Mouse (Mus musculus) forebrain, embryonic 13.5 days (tissue): ENCODE data around the gene Ist1. TPM values are rescaled to one million over a fixed set of nuclear protein-coding genes. Genes with fewer than 3 reads are reported as not detected.

Source experiments
- ATAC-seq: fragments of 200-750 bp; cut with Nextera tagmentation; 2 replicates; pipeline ENCODE4 v1.8.0; 2017
- H3K27ac ChIP-seq: fragments of 300-500 bp; sonication (generic); 2 replicates; pipeline ENCODE4 v1.5.1; 2015; ENCODE audit warnings: inconsistent platforms, mild to moderate bottlenecking, moderate library complexity
- H3K27me3 ChIP-seq: fragments of 300-500 bp; sonication (generic); 2 replicates; pipeline ENCODE4 v1.6.1; 2015; ENCODE audit warnings: mild to moderate bottlenecking, inconsistent platforms
- H3K36me3 ChIP-seq: fragments of 300-500 bp; sonication (generic); 2 replicates; pipeline ENCODE4 v1.6.1; 2015; ENCODE audit warnings: mild to moderate bottlenecking, inconsistent platforms; ENCODE audit not compliant: poor library complexity, severe bottlenecking
- H3K4me1 ChIP-seq: fragments of 300-500 bp; sonication (generic); 2 replicates; pipeline ENCODE4 v1.6.1; 2015; ENCODE audit warnings: inconsistent platforms
- H3K4me2 ChIP-seq: fragments of 300-500 bp; sonication (generic); 2 replicates; pipeline ENCODE4 v1.6.1; 2015; ENCODE audit warnings: inconsistent platforms, mild to moderate bottlenecking, moderate library complexity
- H3K4me3 ChIP-seq: fragments of 300-500 bp; sonication (generic); 2 replicates; pipeline ENCODE4 v1.5.1; 2015; ENCODE audit warnings: mild to moderate bottlenecking, inconsistent platforms
- H3K9ac ChIP-seq: fragments of 300-500 bp; sonication (generic); 2 replicates; pipeline ENCODE4 v1.6.1; 2015; ENCODE audit warnings: mild to moderate bottlenecking, inconsistent platforms
- H3K9me3 ChIP-seq: fragments of 300-500 bp; sonication (generic); replicated peaks from 2 replicates; pipeline ENCODE4 v1.6.1; 2016; ENCODE audit warnings: inconsistent platforms
- WGBS: fragments of 180-500 bp; shearing (Covaris S2); methylation state at CpG from one replicate; pipeline ENCODE4 v1.1.7; 2015; 5-methylcytosine and 5-hydroxymethylcytosine counted together
- polyA plus RNA-seq: library from polyadenylated mRNA; unstranded; fragments of >200 nt; fragmentation: Nextera tagmentation; extraction: Ambion mirVana; gene quantifications from 2 replicates; pipeline ENCODE4 v1.2.1, GENCODE M21; 2015

Ist1 gene
- polyA plus RNA-seq, 1 experiment from 2014 or later = 165 TPM

DNA sequence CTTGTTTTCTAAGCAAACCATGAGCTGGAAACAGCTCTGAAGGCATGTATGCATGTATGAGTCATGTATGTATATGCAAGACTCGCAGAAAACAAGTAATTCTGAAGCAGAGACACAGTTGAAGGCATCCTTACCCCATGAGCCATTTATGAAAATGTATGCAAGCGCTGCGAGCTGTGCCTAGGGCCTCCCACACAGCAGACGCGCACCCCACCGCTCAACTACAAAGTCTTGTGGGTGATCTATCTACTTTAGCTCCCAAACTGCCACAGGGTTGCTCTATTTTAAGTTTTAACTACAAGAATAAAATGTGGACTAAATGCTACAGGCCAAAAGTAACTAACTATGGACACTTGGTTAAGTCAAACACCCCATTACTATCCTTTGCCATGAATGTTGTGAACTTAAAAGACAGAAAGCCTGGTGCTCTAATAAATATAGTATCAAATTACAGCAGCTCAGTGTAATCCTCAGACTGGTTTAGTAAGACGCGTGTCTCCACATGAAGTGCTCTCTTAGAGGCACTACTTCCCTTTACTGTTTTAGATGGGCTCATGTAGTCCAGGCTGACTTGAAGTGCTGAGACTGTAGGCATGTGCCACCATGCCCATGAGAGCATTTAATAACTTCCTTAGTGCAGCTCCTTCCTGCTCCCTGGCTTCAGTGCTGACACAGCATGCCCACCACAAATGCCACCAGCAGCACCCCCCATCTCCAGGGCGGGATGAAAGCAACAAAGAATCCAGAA lies 17.0 kb downstream of the Ist1 start:
- Histone ChIP-seq H3K27ac (no peak overlapping the region), H3K27me3 (no peaks in the 10 kb centered on the region), H3K9me3 (no peaks in the 10 kb centered on the region), H3K4me1 (no peaks in the 10 kb centered on the region), H3K4me3 (no peak overlapping the region), H3K36me3 (peaks cover 96% of the 10 kb centered on the region), H3K4me2 (no peak overlapping the region), H3K9ac (no peak overlapping the region)
- WGBS = 95% methylated on average over 9 of the region's 9 CpGs
- ATAC-seq = no peak

DNA sequence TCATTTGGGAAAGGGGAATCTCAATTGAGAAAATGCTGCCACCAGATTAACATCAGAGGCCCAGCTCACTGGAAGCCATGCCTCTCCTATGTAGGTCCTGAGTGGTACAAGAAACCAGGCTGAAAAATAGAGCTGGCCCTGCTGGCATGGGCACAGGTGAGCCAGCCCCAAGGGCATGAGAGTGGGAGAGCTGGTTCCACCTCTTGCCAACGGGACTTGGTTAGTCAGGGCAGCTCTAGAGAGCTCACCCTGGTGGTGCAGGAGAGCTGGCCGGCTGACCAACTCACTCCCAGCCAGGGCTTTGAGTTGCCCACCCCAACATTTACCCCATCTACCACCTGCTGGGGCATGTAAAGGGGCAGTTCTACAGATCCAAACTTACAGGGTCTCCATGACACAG lies 19.5 kb downstream of the Ist1 start:
- 92% methylated on average over 2 of the region's 2 CpGs for WGBS
- Histone ChIP-seq H3K4me2 (no peak overlapping the region), H3K4me3 (no peak overlapping the region), H3K27ac (no peak overlapping the region), H3K27me3 (no peaks in the 10 kb centered on the region), H3K9ac (no peak overlapping the region), H3K36me3 (peaks cover 100% of the 10 kb centered on the region), H3K4me1 (no peaks in the 10 kb centered on the region), H3K9me3 (no peaks in the 10 kb centered on the region)
- no peak for ATAC-seq

DNA sequence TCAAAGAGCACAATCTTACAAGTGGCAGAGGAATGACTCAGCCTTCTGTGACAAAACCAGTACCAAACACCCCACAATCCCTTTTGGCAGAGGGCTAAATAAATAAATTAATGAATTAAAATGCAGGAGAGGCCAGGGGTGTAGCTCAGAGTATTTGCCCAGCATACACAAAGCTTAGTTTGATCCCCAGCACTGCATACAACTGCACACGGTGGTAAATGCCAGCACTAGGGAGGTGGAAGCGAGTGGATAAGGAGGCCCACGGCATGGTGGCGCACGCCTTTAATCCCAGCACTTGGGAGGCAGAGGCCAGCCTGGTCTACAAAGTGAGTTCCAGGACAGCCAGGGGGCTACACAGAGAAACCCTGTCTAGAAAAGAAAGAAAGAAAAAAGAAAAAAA lies 20.4 kb downstream of the Ist1 start:
- WGBS = 84% methylated on average over 5 of the region's 5 CpGs
- no peaks in the 10 kb centered on the region for H3K4me1 ChIP-seq
- no peak overlapping the region for H3K9ac ChIP-seq
- H3K4me2 ChIP-seq = no peak overlapping the region
- H3K27me3 ChIP-seq = no peaks in the 10 kb centered on the region
- H3K27ac ChIP-seq = no peak overlapping the region
- H3K9me3 ChIP-seq = no peaks in the 10 kb centered on the region
- peaks cover 100% of the 10 kb centered on the region for H3K36me3 ChIP-seq
- no peak for ATAC-seq
- no peak overlapping the region for H3K4me3 ChIP-seq

DNA sequence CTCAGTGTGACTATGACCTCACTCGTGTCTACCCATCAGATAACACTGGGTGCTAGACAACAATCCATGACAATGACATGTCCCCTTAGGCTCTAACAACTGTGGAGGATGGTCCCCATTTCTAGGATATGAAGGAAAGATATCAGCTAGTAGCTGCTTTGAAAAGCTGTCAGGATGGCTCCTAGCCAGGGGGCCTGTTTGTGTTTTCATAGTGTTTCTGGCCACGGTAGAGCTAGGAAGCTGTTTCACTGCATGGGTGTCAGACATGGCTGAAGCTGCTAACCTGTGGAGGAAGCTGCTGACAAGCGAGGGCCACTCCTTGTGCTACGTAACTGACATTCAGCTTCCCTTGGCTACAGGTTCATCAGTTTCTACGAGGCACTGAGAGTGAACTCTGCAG lies 26.4 kb downstream of the Ist1 start:
- ATAC-seq = no peak
- 93% methylated on average over 5 of the region's 5 CpGs for WGBS
- no peaks in the 10 kb centered on the region for H3K9me3 ChIP-seq
- no peak overlapping the region for H3K4me2 ChIP-seq
- H3K27me3 ChIP-seq = no peaks in the 10 kb centered on the region
- H3K36me3 ChIP-seq = peaks cover 50% of the 10 kb centered on the region
- no peak overlapping the region for H3K27ac ChIP-seq
- H3K4me1 ChIP-seq = no peaks in the 10 kb centered on the region
- no peak overlapping the region for H3K9ac ChIP-seq
- no peak overlapping the region for H3K4me3 ChIP-seq

DNA sequence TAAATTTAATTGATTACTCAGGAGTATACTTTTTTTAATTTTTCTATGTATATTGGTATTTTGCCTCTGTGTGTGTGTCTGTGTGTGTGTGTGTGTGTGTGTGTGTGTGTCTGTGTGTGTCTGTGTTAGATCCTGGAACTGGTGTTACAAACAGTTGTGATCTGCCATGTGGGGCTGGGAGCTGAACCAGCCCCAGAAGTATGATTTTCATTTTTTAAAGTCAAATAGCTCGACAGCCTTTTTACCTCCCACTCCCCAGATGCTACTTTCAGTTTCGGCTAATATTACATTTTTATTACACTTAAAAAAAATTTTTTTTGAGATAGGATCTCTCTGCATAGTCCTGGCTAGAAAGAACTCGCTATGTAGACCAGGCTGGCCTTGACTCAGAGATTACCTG lies 30.7 kb downstream of the Ist1 start:
- Histone ChIP-seq H3K4me1 (no peaks in the 10 kb centered on the region), H3K27me3 (no peaks in the 10 kb centered on the region), H3K9ac (no peak overlapping the region), H3K36me3 (peaks cover 7% of the 10 kb centered on the region), H3K27ac (no peak overlapping the region), H3K4me2 (no peak overlapping the region), H3K9me3 (no peaks in the 10 kb centered on the region), H3K4me3 (no peak overlapping the region)
- WGBS = 88% methylated on average over 3 of the region's 3 CpGs
- ATAC-seq = no peak

DNA sequence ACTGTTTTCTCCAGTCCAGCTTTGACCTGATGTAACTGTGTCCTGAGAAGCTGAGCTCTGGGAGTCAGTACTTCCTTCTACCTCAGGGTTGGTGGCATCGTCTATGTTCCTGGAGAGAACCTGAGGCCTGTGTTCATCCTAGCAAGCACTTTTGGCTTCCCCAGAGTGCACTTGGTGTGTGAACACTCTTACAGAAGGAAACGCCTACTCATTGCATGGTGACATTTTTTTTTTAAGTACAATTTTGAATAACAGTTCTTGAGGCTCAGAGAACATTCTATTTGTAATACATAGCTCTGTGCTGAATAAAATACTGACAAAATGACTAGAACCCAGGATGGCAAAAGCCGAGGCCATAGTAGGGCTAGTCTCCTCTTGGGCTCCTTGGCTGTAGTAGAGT lies 36.2 kb downstream of the Ist1 start:
- no peak for ATAC-seq
- Histone ChIP-seq H3K27me3 (no peaks in the 10 kb centered on the region), H3K4me2 (no peak overlapping the region), H3K36me3 (no peaks in the 10 kb centered on the region), H3K9me3 (no peaks in the 10 kb centered on the region), H3K9ac (no peak overlapping the region), H3K4me1 (no peaks in the 10 kb centered on the region), H3K27ac (no peak overlapping the region), H3K4me3 (no peak overlapping the region)
- 86% methylated on average over 3 of the region's 3 CpGs for WGBS

DNA sequence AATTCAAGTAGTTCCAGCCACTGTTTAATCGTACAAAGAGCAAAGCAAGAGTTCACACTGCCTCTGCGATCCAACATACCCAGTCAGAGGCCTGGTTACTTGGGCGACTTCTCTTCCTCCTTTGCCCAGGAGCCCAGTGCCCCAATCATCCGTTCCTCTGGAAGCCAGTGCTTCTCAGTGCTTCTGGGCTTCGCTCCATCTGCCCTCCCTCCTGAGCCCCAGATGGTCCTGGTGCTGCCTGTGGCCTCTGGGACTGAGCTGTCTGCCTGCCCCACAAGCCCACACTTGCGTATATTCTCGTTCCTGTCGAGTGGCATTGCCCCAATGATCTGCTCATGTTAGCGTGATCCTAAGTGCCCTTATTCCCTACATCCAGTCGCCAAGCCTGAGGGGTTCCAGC lies 42.3 kb downstream of the Ist1 start:
- H3K4me1 ChIP-seq = no peaks in the 10 kb centered on the region
- no peak overlapping the region for H3K4me2 ChIP-seq
- H3K4me3 ChIP-seq = no peak overlapping the region
- 77% methylated on average over 10 of the region's 10 CpGs for WGBS
- no peak overlapping the region for H3K27ac ChIP-seq
- no peaks in the 10 kb centered on the region for H3K36me3 ChIP-seq
- ATAC-seq = no peak
- H3K9ac ChIP-seq = no peak overlapping the region
- no peaks in the 10 kb centered on the region for H3K9me3 ChIP-seq
- no peaks in the 10 kb centered on the region for H3K27me3 ChIP-seq

DNA sequence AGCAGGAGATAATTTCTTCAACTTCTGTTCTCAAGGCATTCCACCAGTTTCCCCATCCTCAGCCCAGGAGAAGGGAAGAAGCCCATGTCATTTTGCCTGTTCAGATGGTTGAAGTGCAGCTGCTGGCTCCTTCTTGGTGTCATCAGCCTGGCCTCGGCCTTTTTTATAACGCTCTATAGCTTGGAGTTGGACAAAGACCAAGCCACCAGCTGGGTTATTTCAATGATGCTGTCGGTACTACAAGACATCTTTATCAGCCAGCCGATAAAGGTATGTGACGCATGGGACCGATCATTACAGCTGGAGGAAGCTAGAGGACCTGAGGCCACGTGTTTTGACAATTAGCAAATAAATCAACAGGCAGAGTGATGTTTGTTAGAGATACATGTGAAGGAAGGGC lies 44.6 kb downstream of the Ist1 start:
- Histone ChIP-seq H3K27ac (no peak overlapping the region), H3K4me3 (no peak overlapping the region), H3K9me3 (no peaks in the 10 kb centered on the region), H3K4me2 (no peak overlapping the region), H3K36me3 (no peaks in the 10 kb centered on the region), H3K9ac (no peak overlapping the region), H3K4me1 (no peaks in the 10 kb centered on the region), H3K27me3 (no peaks in the 10 kb centered on the region)
- WGBS = 81% methylated on average over 7 of the region's 7 CpGs
- no peak for ATAC-seq

DNA sequence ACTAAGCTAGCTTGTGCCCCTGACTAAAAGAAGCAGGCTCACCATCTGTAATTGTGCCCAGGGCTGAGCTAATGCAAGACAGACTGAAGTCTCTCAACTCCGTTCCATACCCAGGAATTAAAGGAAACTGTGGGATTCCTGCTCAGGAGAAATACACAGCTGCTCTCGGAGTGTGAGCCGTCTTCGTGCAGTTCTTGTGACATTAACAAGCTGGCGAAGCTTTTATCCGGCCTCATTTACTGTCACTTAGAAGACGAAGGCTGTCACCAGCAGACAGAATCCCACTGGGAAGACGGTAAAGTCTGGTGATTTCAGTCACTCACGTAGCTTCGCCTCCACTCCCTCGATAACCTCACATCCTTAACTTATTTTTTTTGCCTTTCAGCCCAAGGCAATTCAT lies 45.7 kb downstream of the Ist1 start:
- ATAC-seq = no peak
- H3K4me2 ChIP-seq = no peak overlapping the region
- no peaks in the 10 kb centered on the region for H3K4me1 ChIP-seq
- no peaks in the 10 kb centered on the region for H3K36me3 ChIP-seq
- H3K9ac ChIP-seq = no peak overlapping the region
- no peak overlapping the region for H3K4me3 ChIP-seq
- H3K27me3 ChIP-seq = no peaks in the 10 kb centered on the region
- H3K27ac ChIP-seq = no peak overlapping the region
- no peaks in the 10 kb centered on the region for H3K9me3 ChIP-seq
- 73% methylated on average over 11 of the region's 11 CpGs for WGBS

DNA sequence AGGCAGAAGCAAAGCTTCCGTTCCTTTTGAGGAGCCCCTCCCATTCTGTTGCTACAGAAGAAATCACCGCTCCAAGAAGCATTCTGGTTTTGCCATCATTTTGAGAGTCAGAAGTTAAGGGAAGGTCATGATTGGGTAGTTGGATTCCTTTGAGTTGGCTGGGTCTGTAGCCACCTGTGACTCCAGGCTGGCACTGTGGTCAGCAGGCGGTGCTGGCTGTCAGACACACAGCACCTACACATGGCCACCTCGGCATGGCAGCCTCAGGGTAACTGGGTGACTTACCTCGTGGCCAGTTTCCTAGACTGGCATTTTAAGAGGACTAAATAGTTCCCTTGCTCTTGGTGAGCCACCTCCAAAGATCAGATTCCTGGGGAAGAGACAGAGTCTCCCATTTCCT lies 51.8 kb downstream of the Ist1 start:
- Histone ChIP-seq H3K27ac (no peak overlapping the region), H3K4me1 (no peaks in the 10 kb centered on the region), H3K27me3 (no peaks in the 10 kb centered on the region), H3K4me2 (no peak overlapping the region), H3K36me3 (no peaks in the 10 kb centered on the region), H3K9me3 (no peaks in the 10 kb centered on the region), H3K4me3 (no peak overlapping the region), H3K9ac (no peak overlapping the region)
- WGBS = 83% methylated on average over 5 of the region's 5 CpGs
- no peak for ATAC-seq

DNA sequence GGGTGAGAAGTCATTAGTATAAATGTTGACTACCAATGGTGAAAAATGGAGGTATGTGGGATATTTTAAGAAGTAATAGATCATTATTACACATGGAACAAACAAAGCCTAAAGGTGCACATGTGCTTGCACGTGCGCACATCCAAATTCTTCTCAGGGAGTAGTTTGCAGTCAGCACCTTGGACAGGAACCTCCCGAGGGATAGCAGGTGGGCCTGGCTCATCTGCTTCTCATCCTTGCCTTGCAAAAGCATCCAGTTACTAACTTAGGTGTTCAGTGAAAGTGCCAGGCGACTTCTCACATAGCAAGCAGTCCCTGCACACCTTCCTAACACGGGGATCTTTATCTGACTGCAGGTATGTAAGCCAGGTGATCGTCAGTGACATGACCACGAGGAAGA lies 52.6 kb downstream of the Ist1 start:
- 64% methylated on average over 7 of the region's 7 CpGs for WGBS
- H3K9ac ChIP-seq = no peak overlapping the region
- no peak overlapping the region for H3K4me3 ChIP-seq
- H3K27ac ChIP-seq = no peak overlapping the region
- ATAC-seq = no peak
- no peaks in the 10 kb centered on the region for H3K36me3 ChIP-seq
- H3K4me1 ChIP-seq = no peaks in the 10 kb centered on the region
- H3K9me3 ChIP-seq = no peaks in the 10 kb centered on the region
- H3K4me2 ChIP-seq = no peak overlapping the region
- no peaks in the 10 kb centered on the region for H3K27me3 ChIP-seq

DNA sequence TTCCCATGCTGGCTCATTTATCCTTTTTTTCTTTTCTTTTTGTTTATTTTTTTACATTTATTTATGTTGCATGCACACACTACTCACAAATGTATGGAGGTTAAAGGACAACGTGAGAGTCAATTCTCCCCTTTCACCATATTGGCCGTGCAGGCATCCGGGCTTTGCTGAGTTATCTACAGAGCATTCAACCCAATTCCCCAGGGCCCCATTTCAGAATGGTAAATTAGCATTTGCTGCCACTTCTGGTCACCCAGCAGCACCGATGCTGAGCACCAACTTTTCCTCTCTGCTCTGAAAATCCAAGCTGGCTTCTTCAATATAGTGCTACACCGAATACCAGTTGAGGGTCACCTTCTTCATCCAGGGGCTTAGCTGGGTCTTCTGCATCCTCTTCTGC lies 54.2 kb downstream of the Ist1 start:
- H3K4me3 ChIP-seq = no peak overlapping the region
- no peak overlapping the region for H3K27ac ChIP-seq
- no peaks in the 10 kb centered on the region for H3K9me3 ChIP-seq
- no peak overlapping the region for H3K9ac ChIP-seq
- no peaks in the 10 kb centered on the region for H3K36me3 ChIP-seq
- no peak for ATAC-seq
- H3K27me3 ChIP-seq = no peaks in the 10 kb centered on the region
- 82% methylated on average over 5 of the region's 5 CpGs for WGBS
- H3K4me2 ChIP-seq = no peak overlapping the region
- H3K4me1 ChIP-seq = no peaks in the 10 kb centered on the region

DNA sequence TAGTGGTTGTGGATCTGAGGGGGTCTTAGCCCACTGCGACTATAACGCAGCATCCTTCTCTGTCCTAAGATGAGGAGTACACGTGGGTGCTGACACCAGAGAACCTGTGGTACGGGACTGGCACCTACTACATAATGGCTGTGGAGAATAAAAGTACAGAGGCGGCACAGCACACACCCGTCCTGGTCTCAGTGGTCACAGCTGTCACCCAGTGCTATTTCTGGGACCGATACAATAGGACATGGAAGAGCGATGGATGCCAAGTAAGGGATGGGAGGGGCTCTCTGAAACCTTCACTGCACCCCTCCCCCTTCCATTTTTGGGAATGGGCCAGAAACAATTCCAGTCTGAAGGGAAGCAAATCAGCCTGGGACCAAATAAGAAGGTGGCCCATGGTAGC lies 57.9 kb downstream of the Ist1 start:
- no peaks in the 10 kb centered on the region for H3K9me3 ChIP-seq
- WGBS = 93% methylated on average over 8 of the region's 8 CpGs
- no peak overlapping the region for H3K4me3 ChIP-seq
- H3K27me3 ChIP-seq = no peaks in the 10 kb centered on the region
- no peak overlapping the region for H3K27ac ChIP-seq
- no peak overlapping the region for H3K9ac ChIP-seq
- ATAC-seq = no peak
- no peaks in the 10 kb centered on the region for H3K36me3 ChIP-seq
- H3K4me1 ChIP-seq = no peaks in the 10 kb centered on the region
- H3K4me2 ChIP-seq = no peak overlapping the region
